Mouse (Mus musculus): Measurements from ENCODE around the gene U2af2.

U2af2 gene

DNA sequence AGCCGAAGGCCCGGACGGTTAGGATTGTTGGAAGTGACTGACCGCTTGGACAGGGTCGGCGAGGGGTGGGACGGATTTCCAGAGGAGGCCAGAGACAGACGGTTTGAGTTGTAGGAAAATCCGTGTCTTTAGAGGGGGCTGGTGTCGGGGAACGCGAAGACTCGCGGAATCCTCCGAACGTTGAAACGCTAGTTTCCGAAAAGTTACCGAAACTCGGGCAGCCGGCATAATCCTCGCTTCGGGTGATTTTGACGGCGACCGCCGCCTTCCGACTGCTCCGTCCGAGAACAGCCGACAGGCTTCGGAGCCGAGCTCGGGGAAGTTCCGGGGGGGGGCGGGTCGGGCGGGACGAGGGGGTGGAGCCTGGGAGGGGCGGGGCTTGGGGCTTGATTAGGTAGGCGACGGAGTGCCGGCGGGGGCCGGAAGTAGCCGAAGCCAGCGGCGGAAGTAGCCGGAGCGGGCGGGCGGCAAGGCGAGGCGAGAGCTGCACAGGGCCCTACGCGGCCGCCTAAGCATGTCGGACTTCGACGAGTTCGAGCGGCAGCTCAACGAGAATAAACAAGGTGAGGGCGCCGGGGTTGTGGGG is at the start of gene U2af2:
U2af2 (plus strand) TSS at position 370 of the 586 bp plus-strand sequence.
- peak; percentile 95 for DNase-seq (ENCODE audit: low read depth)

DNA sequence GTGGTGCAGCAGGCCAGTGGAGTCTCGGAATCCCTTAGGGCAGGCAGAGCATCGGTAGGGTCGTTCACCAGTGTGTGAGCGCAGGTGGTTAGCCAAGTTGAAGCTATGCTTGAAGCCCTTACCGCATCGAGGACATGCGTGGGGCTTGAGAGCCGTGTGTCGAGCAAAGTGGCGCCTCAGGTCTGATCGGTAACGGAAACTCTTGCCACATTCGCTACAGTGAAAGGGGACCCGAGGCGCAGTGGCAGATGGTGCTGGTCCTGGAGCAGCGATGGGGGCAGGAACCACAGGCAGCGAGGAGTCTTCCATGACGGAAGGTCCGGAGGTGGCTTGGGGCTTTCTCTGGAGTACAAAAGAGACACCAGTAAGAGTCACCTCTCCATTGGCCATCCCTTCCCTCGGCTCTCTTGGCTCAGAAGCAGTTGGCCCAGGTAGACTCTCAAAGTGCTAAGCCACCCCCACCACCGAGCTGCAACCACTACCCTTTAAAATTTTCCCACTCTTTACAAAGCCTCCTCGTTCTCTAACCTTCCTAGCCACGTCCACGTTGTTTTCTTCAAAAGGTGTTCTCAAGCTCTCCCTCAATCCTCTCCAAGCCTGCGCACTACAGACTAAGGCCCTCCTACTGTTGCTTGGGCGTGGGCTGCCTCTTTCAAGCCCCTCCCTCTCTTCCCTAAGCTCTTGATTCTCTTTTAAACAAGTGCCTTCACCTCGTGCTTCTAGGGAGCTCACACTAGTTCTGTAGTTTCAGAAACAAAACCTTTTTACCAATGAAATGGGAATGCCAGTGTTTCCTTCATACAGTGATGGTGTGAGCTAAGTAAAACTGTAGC is 49.0 kb upstream of the U2af2 start:
- peak; percentile 17 for DNase-seq (ENCODE audit: low read depth)

GRCm38 (mm10) chr7:5014251-5015117 is 47.5 kb upstream of the U2af2 start, which contains the start of the genes Zfp524 and Fiz1:
Gene Zfp524, plus strand, starts transcription at chr7:5014415.
Gene Fiz1, minus strand, starts transcription at chr7:5014697.
- DNase-seq (ENCODE audit: low read depth): peak; percentile 99

GRCm38 (mm10) chr7:5015118-5016001 is 46.6 kb upstream of the U2af2 start, which contains the start of gene Gm44973:
Gene Gm44973, plus strand, starts transcription at chr7:5015496.
- DNase-seq (ENCODE audit: low read depth): peak; percentile 96

- DNase-seq (ENCODE audit: low read depth): peak; percentile 11
Measured at GRCm38 (mm10) chr7:5016057-5016456, 45.9 kb upstream of the U2af2 start.

DNA sequence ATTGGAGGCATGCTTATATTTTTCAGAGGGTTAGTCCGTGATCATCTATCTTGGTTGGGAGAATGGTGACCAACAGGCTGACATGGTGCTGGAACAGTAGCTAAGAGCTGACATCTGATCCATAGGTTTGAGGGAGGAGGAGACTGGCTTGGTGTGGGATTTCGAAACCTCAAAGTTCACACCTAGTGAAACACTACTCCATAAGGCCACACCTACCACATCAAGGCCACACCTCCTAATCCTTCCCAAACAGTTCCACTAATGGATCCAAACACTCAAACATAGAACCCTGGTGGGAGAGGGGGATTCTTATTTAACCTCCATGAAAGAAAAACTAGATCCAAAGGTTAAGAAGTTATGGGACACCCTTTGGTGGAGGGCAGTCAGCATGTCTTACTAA is 45.0 kb upstream of the U2af2 start:
- peak; percentile 19 for DNase-seq (ENCODE audit: low read depth)

GRCm38 (mm10) chr7:5017352-5017751 is 44.6 kb upstream of the U2af2 start:
- no peak for DNase-seq (ENCODE audit: low read depth)

DNA sequence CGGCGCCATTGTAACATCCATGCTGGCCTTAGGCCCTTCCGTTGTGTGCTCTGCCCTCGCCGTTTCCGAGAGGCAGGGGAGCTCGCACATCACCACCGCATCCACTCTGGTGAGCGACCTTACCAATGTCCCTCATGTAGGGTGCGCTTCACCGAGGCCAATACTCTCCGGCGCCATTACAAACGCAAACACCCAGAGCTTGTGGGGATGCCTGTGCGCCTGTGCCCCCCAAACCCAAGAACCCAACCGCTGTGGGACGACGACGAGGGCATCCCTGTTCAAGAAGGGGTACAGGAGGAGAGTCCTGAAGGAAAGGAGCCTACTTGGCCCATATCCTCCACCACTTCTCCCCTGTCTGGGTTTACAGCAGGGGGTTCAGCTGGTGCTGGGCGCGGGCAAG is 44.0 kb upstream of the U2af2 start:
- no peak for DNase-seq (ENCODE audit: low read depth)

- DNase-seq (ENCODE audit: low read depth): peak; percentile 41
Measured at GRCm38 (mm10) chr7:5019576-5019975, 42.4 kb upstream of the U2af2 start.

DNA sequence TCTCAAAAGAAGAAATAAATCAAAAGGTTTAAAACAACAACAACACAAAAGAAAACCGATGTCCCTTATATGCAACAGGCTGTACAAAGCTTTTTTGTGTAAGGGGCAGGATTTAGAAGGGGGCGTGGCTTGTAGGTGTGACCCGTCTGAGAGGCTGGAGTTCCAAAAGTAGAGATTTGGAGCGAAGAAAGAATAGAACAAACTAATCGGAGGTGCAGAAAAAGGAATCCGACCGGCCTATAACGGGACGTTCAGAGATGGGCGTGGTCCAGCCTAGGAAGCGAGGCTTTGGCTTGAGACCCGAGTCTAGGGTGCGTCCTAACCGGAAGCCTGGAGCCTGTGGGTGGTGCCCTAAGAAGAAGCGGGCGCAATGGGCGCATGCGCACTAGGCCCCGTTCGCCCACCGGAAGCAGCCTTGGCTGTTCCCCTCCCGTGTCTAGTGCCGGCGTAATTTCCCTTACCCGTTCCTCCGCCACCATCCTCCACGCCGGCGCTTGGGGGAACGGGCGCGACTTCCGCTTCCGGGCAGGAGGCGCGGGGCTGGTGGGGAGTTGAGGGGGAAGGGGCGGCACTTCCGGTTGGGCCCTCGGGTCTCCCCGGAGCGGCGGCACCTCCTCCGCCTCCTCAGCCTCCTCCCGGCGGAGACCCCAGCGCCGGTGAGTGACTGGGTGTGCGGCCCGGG is 41.8 kb upstream of the U2af2 start, which contains the start of the genes Zfp865 and Ccdc106:
Zfp865 (plus strand) TSS at position 377 of the 682 bp plus-strand sequence.
Ccdc106 (plus strand) TSS at position 554 of the 682 bp plus-strand sequence.
- DNase-seq (ENCODE audit: low read depth): peak; percentile 99

- DNase-seq (ENCODE audit: low read depth): peak; percentile 59
Measured at GRCm38 (mm10) chr7:5020685-5021084, 41.3 kb upstream of the U2af2 start.

- peak; percentile 22 for DNase-seq (ENCODE audit: low read depth)
Measured at GRCm38 (mm10) chr7:5021197-5021596, 40.7 kb upstream of the U2af2 start.

GRCm38 (mm10) chr7:5029543-5029942 is 32.4 kb upstream of the U2af2 start:
- DNase-seq (ENCODE audit: low read depth): no peak

GRCm38 (mm10) chr7:5029946-5030345 is 32.0 kb upstream of the U2af2 start:
- no peak for DNase-seq (ENCODE audit: low read depth)

- DNase-seq (ENCODE audit: low read depth): no peak
Measured at GRCm38 (mm10) chr7:5030554-5031275, 31.2 kb upstream of the U2af2 start.

GRCm38 (mm10) chr7:5031496-5031895 is 30.4 kb upstream of the U2af2 start:
- no peak for DNase-seq (ENCODE audit: low read depth)

DNA sequence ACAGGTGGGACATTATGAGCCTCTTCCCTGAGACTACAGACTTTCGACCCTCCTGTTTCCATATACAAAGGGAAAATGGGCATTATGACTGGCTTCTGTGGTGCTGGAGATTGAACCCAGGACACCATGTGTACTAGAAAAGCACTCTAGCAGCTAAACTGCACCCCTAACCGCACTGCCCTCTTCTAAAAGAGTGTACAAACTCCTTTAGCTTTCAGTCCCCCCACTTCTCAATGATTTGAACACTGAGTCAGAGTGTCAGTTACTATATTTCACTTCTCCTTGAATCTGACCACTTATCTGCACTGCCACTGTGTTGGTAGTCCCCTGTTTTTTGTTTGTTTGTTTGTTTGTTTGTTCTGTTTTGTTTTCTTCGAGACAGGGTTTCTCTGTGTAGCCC is 28.1 kb upstream of the U2af2 start, which contains the start of gene 4632433K11Rik:
4632433K11Rik (plus strand) TSS at position 301 of the 400 bp plus-strand sequence.
- no peak for DNase-seq (ENCODE audit: low read depth)

GRCm38 (mm10) chr7:5035628-5036027 is 26.3 kb upstream of the U2af2 start:
- DNase-seq (ENCODE audit: low read depth): no peak

DNA sequence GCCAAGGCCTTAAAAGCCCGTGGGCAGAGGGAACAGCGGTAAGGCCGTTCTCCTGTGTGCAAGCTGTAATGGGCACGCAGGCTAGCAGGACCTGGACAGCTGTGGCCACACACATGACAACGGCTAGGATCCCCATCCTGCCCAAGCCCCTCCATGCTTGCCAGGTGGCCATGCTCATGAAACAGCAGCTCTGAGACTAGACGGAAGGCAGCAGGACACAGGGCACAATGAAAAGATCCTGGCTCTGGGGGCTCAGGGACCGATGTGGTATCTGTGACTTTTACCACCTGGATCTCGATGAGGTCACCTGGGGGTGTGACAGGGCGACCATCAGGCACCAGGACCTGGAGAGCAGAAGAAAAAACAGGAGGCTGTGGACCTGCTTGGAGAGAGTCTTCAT is 25.8 kb upstream of the U2af2 start:
- no peak for DNase-seq (ENCODE audit: low read depth)

GRCm38 (mm10) chr7:5037026-5037425 is 24.9 kb upstream of the U2af2 start:
- no peak for DNase-seq (ENCODE audit: low read depth)

All from NIH3T3 (cell line).